Mouse (Mus musculus) regulatory T cell (primary cell): ENCODE results near the gene Zbtb5.
"Not testable (repeated sequence)": the region's sequence is repeated elsewhere in the genome, so short reads cannot be mapped to it uniquely, and the experiment has no call there.

Experiments used
- in situ Hi-C: fragments of 300-600 bp; cut with MboI, MseI; formaldehyde crosslinking; loops from one replicate; pipeline ENCODE4 v1.15.1; 2025; ENCODE audit warnings: high pct_unique_total_duplicates

Gene Zbtb5

DNA sequence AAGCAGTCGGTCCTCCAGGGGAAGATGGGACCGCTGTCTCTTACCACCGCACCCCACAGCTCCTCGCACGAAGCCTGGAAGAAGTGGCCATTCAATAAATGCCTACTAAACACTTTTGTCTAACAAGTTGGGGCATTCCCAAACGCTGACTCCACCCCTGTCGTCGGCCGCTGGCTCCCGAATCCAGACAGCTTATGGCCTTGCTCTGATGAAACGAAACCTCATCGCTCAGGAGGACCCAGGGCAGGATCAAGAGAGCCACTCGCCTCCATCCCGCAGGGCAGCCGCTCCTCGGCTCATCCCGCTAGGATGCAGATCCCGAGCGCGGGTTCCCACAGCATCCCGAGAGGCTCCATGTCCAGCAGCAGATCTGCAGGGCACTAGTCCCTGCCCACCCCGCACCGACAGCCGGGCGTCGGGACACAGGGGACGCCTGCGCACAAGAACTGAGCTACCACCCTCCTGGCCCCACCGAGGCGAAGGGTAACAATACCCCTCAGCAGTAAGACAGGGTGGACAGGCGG lies 569 bp downstream of the Zbtb5 start:
- in situ Hi-C loops = loop anchor here (5.0 kb wide), 1 partner anchor 39 kb away; no protein-coding TSS in a partner anchor

DNA sequence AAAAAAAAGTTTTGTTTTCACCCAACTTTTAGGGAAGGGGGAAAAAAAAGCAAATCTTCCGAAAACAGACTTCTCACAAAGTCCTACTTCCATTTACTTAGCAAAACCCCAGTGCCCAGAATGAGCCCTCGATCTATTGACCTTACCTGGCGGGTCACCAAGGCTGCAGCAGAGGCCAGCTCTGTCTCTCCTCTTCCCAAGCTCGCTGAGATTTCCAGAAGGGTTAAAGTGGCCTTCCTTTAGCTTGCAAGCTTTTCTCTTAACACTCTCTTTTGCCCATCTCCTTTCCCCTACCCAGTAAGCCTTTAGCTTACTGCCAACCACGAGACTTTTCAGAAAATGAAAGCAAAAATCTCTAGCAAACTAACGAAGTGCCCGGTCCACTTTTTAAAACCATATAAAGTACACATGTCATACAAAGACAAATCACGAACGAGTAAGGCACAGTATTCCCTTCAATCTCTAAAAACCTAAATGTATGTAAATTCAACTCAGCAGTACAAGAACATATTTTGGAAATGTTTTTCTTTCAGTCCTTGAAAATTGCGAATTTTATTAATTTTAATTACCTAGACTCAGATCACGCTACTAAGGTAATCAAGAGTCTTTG lies 1.3 kb downstream of the Zbtb5 start:
- in situ Hi-C loops = loop anchor here (5.0 kb wide), 1 partner anchor 39 kb away; no protein-coding TSS in a partner anchor

DNA sequence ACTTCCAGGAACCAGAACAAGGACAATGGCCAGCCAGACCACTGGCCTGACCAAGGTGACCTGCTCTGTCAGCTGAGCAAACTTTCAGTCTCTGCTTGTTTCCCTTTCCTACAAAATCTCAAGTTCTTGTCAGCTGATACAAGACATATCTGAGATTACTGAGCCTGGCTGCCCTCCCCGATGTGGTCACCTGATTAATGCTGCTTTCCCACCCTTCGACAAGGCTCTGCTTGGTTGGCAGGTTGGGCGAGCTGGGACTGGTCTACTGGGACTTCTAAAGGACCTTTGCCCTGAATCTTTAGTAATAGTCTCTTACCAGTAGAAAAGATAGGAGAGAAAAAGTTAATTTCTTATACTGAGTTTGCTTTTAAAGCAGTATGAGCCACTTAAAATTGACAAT lies 6.8 kb downstream of the Zbtb5 start:
- in situ Hi-C loops = no loop called here

DNA sequence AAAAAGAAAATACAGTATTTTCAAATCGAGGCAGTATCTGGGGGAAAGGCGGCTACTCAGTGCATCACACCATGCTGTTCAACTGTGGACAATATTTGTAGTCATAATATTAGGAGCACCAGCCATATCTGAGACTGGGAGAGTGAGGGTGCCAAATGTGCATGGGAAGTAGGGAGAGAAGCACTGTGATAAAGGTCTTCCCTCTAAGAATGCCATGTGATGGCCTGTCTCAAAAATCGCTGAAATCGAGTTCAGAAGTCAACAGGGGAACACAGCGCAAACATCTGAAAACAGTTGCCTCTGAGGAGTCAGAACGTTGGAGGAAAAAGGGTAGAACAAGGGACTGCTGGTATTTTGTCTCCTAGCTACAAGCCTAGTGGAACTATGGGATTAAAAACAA lies 12.2 kb downstream of the Zbtb5 start:
- in situ Hi-C loops = no loop called here

DNA sequence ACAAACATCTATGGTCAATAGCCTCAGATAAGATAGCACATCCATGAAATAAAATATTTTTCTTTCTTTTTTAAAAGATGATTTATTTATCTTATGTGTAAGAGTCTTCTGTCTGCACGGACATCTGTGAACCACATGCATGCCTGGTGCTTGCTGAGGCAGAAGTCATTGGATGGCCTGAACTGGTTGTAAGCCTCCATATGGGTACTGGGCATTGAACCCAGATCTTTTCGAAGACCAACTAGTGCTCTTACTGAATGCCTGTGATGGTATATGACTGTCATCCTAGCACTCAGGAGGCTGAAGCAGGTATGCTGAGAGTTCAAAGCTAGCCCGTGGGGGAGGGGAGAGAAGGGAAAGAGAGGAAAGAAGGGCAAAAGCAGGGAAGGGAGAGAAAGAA lies 14.1 kb downstream of the Zbtb5 start:
- in situ Hi-C loops = no loop called here

GRCm38 (mm10) chr4:44994776-44995175 lies 17.4 kb downstream of the Zbtb5 start:
- in situ Hi-C loops = no loop called here

DNA sequence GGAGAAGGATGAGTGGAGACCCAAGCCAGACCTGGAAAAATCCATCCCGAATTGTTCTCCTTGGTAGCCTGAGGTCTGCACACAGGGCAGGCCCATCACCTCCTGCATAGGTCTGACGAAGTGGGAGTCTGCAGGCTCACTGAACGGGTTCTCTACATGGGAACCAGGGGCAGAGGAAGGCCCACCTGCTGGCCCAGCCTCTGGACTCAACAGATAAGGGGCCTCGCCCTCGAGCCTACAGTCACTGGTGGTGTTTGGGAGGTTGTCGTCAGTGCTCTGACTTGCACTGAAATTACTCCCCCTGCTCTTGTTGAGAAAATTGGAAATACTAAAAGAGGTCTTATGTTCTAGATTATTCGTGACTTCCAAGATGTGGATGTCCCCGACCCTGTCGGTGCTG lies 18.4 kb downstream of the Zbtb5 start:
- in situ Hi-C loops = no loop called here

DNA sequence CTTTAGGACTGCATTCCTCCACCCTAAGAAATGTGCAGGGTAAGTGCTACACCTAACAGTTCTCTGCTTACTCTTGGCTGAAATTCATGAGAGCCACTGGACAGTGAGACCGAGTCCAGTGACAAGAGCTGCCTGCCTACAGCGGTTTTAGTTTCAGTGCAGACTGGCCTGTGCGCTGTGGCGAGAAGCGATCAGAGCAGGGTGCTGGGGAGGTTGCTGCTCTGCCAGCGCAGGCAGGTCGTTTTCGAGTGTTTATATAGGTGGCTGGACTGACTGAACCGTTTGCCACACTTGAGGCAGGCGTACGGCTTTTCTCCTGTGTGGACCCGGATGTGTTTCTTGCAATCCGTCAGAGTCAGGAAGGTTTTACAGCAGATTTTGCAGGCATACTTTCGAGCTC lies 19.0 kb downstream of the Zbtb5 start:
- in situ Hi-C loops = not testable (repeated sequence)

DNA sequence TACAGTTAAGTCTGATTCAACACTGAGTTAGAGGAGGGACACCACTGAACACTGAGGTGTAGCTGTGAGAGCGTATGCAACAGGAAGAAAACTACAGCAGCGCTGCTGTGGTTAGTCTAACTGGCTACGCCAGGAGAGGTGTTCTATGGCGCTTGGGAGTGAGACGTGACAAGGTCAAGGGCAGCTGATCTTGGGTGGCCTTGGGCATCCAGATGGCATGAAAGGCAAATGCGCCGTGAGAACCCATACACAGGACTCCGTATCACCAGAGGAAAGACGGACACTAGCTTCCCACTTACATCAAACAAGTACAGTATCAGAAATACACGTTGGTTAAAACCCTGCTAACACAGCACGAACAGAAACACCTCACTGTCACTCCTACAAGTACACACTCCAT lies 19.9 kb downstream of the Zbtb5 start:
- in situ Hi-C loops = not testable (repeated sequence)

DNA sequence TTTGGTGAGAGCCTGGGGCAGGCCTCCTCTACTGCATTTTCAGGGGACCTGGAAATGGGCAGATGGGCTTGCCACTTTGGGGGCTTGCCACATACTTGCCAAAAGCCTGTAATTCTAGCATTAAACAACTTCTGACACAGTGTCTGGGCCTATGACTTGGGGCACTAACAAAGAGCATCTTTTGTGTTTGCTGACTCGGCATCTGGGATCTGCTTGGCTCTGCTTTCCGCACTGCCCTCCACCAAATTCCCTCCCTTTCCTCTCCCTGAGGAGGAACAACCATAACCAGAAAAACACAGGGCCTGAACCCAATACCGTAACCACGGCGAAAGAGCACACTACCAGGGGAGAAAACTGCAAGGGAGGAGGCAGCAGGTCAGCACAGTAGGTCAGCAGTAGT lies 21.7 kb downstream of the Zbtb5 start:
- in situ Hi-C loops = no loop called here

GRCm38 (mm10) chr4:44983131-44983740 lies 29.0 kb downstream of the Zbtb5 start:
- in situ Hi-C loops = no loop called here

- in situ Hi-C loops = no loop called here
Measured at GRCm38 (mm10) chr4:44982440-44983130, 29.6 kb downstream of the Zbtb5 start.

GRCm38 (mm10) chr4:44981974-44982287 lies 30.3 kb downstream of the Zbtb5 start:
- in situ Hi-C loops = no loop called here

GRCm38 (mm10) chr4:44981280-44981973 lies 30.8 kb downstream of the Zbtb5 start, which contains the start of gene Grhpr:
Gene Grhpr, plus strand, starts transcription at chr4:44981395.
- in situ Hi-C loops = no loop called here

- in situ Hi-C loops = loop anchor here (10.0 kb wide), 1 partner anchor 125 kb away; the partner anchor contains the start of gene Tomm5
Measured at GRCm38 (mm10) chr4:44979794-44980338, 32.3 kb downstream of the Zbtb5 start.

- in situ Hi-C loops = loop anchor here (10.0 kb wide), 1 partner anchor 127 kb away; the partner anchor contains the start of gene Tomm5
Measured at GRCm38 (mm10) chr4:44978175-44978574, 34.0 kb downstream of the Zbtb5 start.

- in situ Hi-C loops = loop anchor here (10.0 kb wide), 1 partner anchor 128 kb away; the partner anchor contains the start of gene Tomm5
Measured at GRCm38 (mm10) chr4:44976921-44977710, 35.1 kb downstream of the Zbtb5 start.

DNA sequence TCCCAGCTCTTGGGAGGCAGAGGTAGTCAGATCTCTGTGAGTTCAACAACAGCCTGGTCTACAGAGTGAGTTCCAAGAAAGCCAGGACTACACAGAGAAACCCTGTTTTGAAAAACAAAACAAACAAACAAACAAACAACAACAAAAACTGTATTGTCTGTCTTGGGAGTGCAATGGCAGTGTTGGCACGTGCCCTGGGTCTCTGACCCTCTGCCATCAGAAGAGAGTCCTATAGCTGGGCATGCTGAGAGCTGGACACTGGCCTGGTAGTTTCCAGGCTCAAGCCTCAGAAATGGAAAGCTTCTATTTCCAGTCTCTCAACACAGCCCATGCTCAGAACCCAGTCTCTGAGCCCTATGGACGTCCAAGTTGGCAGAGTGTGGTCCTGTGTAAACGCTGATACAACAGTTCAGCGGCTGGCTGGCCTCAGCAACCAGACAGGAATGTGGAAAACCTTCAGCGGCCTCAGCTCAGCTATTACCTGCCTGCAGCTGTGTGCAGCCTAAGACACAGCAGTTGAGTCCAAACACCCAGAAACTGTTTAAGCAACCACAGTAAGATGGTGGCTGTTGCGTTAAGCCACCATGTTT lies 36.1 kb downstream of the Zbtb5 start:
- in situ Hi-C loops = loop anchor here (10.0 kb wide), 1 partner anchor 129 kb away; the partner anchor contains the start of gene Tomm5

- in situ Hi-C loops = loop anchor here (5.0 to 10.0 kb wide), 2 partner anchors 38 to 130 kb away; partner anchors contain the start of genes Tomm5 and Zbtb5
Measured at GRCm38 (mm10) chr4:44974331-44974730, 37.9 kb downstream of the Zbtb5 start.

DNA sequence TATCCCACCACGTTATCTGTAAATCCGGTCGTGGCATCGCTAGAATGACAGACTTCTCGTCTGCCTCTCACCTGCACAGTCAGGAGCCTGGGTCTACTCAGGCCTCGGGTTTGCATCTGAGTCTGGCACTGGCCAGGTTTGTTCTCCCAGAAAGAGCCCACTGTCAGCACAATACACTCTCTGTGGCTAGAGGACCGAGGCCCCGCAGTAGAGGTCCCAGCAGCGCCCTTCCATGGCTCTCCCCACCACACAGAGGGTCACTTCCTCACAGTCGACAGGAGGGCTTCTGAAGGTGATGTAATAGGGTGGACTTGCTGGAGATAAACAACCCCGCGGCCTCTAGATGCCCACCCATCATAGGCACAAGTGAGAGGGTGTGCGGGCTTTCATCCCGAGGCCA lies 38.3 kb downstream of the Zbtb5 start:
- in situ Hi-C loops = loop anchor here (5.0 to 10.0 kb wide), 2 partner anchors 38 to 131 kb away; partner anchors contain the start of genes Tomm5 and Zbtb5
